Mouse (Mus musculus): ENCODE data around the gene Abhd15. TPM values are rescaled to one million over a fixed set of nuclear protein-coding genes. Genes with fewer than 3 reads are reported as not detected.

The Abhd15 gene
- total and polyA plus RNA-seq, 2 experiments from 2014 or later: 1.5 to 1.9 TPM

DNA sequence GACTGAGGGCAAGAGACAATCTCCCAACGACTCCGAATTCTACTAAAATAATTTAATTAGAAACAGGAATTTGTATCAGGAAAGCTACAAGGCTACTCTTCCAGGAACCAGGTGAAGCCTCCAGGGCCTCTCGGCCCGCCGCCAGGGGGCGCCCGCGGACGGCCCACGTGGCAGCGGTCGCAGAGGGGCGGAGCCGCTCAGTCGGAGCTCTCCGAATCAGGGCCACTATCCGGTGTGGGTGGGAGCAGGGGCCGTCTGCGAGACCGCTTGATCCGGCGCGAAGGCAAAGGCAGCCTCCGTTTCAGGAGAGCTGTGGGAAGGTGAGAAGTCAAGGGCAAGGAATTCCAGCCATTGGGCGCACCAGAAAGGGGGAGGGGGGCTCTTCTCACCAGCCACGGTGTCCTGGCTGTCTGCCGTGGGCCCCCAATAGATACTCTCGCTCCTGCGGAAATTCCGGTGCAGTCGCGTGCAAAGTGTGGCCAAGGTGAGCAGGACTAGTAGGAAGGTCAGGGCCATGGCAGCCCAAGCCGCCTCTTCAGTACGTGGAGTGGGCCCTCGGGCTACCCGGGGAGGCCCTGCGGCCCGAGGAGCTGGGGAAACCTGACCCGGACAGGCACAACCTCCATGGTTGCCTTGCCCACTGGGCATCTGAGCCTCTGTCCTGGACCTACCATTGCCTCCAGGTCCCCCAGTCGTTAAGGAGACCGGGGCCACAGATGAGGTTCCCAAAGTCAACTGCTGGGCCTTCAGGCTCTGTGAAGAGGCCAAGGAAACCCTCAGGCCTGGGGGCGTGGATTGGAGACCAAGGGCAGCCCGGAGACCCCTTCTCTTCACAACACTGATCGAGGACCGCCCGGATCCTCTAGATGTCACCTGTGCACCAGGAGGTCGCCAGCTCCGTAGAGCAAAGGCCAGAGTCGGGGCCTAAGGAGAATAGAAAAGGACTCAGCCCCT is 6.6 kb upstream of the Abhd15 start:
- Histone ChIP-seq H3K4me1 (ENCODE audit: insufficient read depth) (0 out of 2 replicates have a peak, but pooled peaks cover 9% of the 10 kb centered on the region), H3K27me3 (ENCODE audit: insufficient read depth, low read length) (no peaks in the 10 kb centered on the region), H3K9me3 (ENCODE audit: low read length) (no peaks in the 10 kb centered on the region), H3K27ac (ENCODE audit: low read depth, low read length) (no peak overlapping the region), H3K4me3 (ENCODE audit: low read depth, low read length) (peak overlapping the region; percentile 38), H3K36me3 (ENCODE audit: insufficient read depth) (peaks cover 37% of the 10 kb centered on the region), H3K9ac (peak overlapping the region; percentile 51), H3K4me2 (ENCODE audit: low read depth) (peak overlapping the region; percentile 74)
- peak; percentile 90 for DNase-seq
- peak; percentile 92 for TF ChIP-seq CTCF (IDR thresholded peaks at IDR 0.05; ENCODE audit: low read depth)
- 19% methylated on average over 49 of the region's 49 CpGs for WGBS
- ATAC-seq: peak; percentile 89

DNA sequence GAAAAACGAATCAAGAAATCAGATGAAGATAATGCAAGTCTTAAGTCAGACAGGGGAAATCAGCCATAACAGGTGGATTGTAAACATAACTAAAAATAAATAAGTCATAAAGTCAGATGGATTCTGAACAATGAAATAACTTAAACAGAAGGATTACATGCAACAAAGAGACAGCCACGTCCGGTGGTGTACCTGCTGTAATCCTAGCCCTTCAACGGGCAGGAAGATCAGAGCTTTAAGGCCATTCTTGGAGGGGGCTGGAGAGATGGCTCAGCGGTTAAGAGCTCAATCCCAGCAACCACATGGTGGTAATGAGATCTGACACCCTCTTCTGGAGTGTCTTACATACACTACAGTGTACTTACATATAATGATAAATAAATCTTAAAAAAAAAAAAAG is 3.6 kb upstream of the Abhd15 start:
- no peak for DNase-seq
- Histone ChIP-seq H3K4me1 (ENCODE audit: insufficient read depth) (peaks cover 18% of the 10 kb centered on the region), H3K27ac (ENCODE audit: low read depth, low read length) (no peak overlapping the region), H3K27me3 (ENCODE audit: insufficient read depth, low read length) (no peaks in the 10 kb centered on the region), H3K4me3 (ENCODE audit: low read depth, low read length) (no peak overlapping the region), H3K36me3 (ENCODE audit: insufficient read depth) (peaks cover 8% of the 10 kb centered on the region), H3K9me3 (ENCODE audit: low read length) (no peaks in the 10 kb centered on the region), H3K9ac (no peak overlapping the region), H3K4me2 (ENCODE audit: low read depth) (no peak overlapping the region)
- WGBS: 81% methylated on average over 5 of the region's 5 CpGs
- no peak for ATAC-seq
- no peak for TF ChIP-seq CTCF (IDR thresholded peaks at IDR 0.05; ENCODE audit: low read depth)

DNA sequence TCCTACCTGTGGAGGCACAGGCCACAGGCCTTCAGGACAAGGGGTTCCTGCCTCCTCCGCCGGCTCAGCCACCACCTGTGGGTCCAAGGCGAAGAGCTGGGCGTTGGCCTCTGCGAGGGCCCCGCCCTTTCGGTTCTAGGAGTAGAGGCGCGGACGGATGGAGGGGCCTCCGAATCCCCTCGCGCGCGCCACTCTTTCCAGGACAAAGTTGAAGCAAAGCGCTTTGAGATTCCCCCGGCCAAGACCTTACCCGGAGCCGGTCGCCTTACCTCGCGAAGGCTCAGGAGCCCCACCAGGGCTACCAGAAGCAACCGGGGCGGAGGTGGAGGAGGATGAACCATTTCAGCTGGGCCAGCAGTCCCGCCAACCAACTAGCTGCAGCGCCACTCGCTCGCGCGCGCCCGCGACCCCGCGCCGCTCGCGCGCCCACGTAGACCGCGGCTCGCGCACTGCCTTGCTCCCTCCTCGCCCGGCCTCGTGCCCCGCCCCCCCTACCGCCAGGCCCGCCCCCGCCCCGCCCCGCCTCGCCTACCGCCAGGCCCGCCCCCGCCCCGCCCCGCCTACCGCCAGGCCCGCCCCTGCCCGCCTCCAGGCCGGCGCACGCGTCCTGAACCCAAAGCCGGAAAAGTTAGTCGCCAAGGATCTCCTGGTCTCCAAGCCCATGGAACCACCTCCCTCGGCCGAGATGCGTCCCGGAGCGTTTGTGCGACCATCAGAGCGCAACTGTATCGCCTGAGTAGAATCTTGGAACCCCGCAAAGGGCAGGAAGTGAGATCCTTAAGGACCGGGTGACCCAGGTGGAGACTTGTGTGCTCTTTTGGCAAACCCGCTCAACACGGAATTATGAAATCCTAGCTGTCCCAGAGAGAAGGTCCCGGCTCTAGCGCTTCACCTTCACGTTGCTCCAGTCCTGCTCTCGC is 1.8 kb upstream of the Abhd15 start:
- Histone ChIP-seq H3K4me2 (ENCODE audit: low read depth) (peak overlapping the region; percentile 96), H3K4me3 (ENCODE audit: low read depth, low read length) (peak overlapping the region; percentile 58), H3K27me3 (ENCODE audit: insufficient read depth, low read length) (no peaks in the 10 kb centered on the region), H3K9me3 (ENCODE audit: low read length) (no peaks in the 10 kb centered on the region), H3K36me3 (ENCODE audit: insufficient read depth) (no peaks in the 10 kb centered on the region), H3K9ac (peak overlapping the region; percentile 54), H3K4me1 (ENCODE audit: insufficient read depth) (peaks cover 18% of the 10 kb centered on the region), H3K27ac (ENCODE audit: low read depth, low read length) (no peak overlapping the region)
- no peak for TF ChIP-seq CTCF (IDR thresholded peaks at IDR 0.05; ENCODE audit: low read depth)
- peak; percentile 84 for DNase-seq
- 2% methylated on average over 79 of the region's 84 CpGs for WGBS
- ATAC-seq: peak; percentile 64

DNA sequence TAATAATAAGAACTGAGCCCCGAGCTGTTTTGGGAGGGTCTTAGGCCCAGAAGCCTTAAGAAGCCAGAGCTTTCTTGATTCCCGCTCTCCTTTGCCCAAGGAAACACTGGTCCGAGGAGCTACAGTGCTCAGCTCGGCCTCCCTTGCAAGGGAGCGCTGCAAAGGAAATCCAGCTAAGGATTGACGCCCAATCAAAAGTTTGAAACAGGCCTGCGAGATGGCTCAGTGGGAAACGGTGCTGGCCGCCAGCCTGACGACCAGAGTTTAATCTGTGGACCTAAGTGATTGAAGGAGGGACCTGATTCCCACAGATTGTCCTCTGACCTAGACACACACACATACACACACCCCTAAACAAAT is 1.1 kb upstream of the Abhd15 start:
- Histone ChIP-seq H3K36me3 (ENCODE audit: insufficient read depth) (no peaks in the 10 kb centered on the region), H3K27me3 (ENCODE audit: insufficient read depth, low read length) (no peaks in the 10 kb centered on the region), H3K9me3 (ENCODE audit: low read length) (no peaks in the 10 kb centered on the region), H3K9ac (no peak overlapping the region), H3K4me3 (ENCODE audit: low read depth, low read length) (peak overlapping the region; percentile 58), H3K4me1 (ENCODE audit: insufficient read depth) (peaks cover 14% of the 10 kb centered on the region), H3K4me2 (ENCODE audit: low read depth) (peak overlapping the region; percentile 96), H3K27ac (ENCODE audit: low read depth, low read length) (no peak overlapping the region)
- 15% methylated on average over 10 of the region's 10 CpGs for WGBS
- ATAC-seq (no peak), DNase-seq (no peak)
- TF ChIP-seq CTCF (IDR thresholded peaks at IDR 0.05; ENCODE audit: low read depth): no peak

- ATAC-seq (no peak), DNase-seq (no peak)
- no peak for TF ChIP-seq CTCF (IDR thresholded peaks at IDR 0.05; ENCODE audit: low read depth)
- Histone ChIP-seq H3K4me3 (ENCODE audit: low read depth, low read length) (peak overlapping the region; percentile 46), H3K27ac (ENCODE audit: low read depth, low read length) (no peak overlapping the region), H3K4me1 (ENCODE audit: insufficient read depth) (peaks cover 14% of the 10 kb centered on the region), H3K27me3 (ENCODE audit: insufficient read depth, low read length) (no peaks in the 10 kb centered on the region), H3K9ac (no peak overlapping the region), H3K9me3 (ENCODE audit: low read length) (no peaks in the 10 kb centered on the region), H3K36me3 (ENCODE audit: insufficient read depth) (no peaks in the 10 kb centered on the region), H3K4me2 (ENCODE audit: low read depth) (peak overlapping the region; percentile 84)
- WGBS: 20% methylated on average over 19 of the region's 19 CpGs
Observed at GRCm38 (mm10) chr11:77514281-77514831, 565 bp upstream of the Abhd15 start.

DNA sequence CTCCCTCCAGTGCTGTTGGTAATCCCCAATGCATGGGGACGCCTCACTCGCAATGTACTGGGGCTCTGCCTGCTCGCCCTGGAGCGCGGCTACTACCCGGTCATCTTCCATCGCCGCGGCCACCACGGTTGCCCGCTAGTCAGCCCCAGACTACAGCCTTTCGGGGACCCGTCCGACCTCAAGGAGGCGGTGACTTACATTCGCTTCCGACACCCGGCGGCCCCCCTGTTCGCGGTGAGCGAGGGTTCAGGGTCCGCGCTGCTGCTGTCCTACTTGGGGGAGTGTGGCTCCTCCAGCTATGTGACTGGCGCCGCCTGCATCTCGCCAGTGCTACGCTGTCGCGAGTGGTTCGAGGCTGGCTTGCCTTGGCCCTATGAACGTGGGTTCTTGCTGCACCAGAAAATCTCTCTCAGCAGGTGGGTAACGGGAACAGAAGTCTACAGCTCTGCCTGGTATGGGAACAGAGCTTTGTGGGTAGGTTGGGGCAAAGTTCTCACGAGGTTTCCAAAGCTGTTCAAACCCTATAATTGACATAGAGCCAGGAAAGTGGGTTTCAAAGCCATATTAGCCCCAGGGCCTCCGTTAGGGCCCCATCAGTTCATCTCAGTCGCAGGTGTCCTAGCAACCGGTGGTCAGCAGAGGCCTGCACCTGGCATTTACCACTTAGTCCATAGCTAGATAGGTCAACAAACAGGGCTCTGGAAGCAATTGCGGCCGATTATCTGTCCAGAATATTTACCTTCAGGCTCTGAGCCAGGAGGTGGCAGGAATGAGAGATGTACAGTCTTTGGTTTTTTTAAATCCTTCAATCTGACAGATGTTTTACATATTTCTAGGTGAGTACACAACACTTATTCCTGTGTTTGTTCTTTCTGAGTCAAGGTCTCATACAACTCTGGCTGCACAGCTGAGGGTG is 974 bp downstream of the Abhd15 start, which contains the start of gene Trp53i13:
Gene Trp53i13 (minus strand): TSS at position 344 of the 916 bp plus-strand sequence.
- H3K27me3 ChIP-seq (ENCODE audit: insufficient read depth, low read length): no peaks in the 10 kb centered on the region
- no peak for TF ChIP-seq CTCF (IDR thresholded peaks at IDR 0.05; ENCODE audit: low read depth)
- H3K4me1 ChIP-seq (ENCODE audit: insufficient read depth): peaks cover 14% of the 10 kb centered on the region
- DNase-seq: no peak
- no peaks in the 10 kb centered on the region for H3K9me3 ChIP-seq (ENCODE audit: low read length)
- H3K36me3 ChIP-seq (ENCODE audit: insufficient read depth): no peaks in the 10 kb centered on the region
- H3K4me2 ChIP-seq (ENCODE audit: low read depth): peak within 1 kb of the TSS; percentile 84
- H3K4me3 ChIP-seq (ENCODE audit: low read depth, low read length): peak within 1 kb of the TSS; percentile 46
- H3K27ac ChIP-seq (ENCODE audit: low read depth, low read length): no peak within 1 kb of the TSS
- peak within 1 kb of the TSS; percentile 33 for H3K9ac ChIP-seq
- ATAC-seq: no peak
- WGBS: 12% methylated on average over 39 of the region's 39 CpGs

Measured in forebrain, postnatal 0 days (tissue).